In genomic region chr10:118003179-118003578, GRCm38 (mm10) we compare ENCODE assay signal across 14 mouse cellular contexts.
DNase-seq lines count a peak whose midpoint lies in the region; ATAC-seq lines count a peak whose summit lies in the region.
"Had no signal": no experiment of that assay in that cellular context is flagged by ENCODE, and none has a peak within 500 bp of the region (broad histone marks: within the 10 kb centered on the region; RNA-seq: fewer than 3 reads in every experiment).

No protein-coding gene starts in this region.

- no peak overlapping the region for H3K4me2 ChIP-seq in heart, embryonic 11.5 days
- H3K4me2 ChIP-seq in limb, embryonic 12.5 days = no peak overlapping the region
- H3K4me2 ChIP-seq in embryonic facial prominence, embryonic 15.5 days (replicated peaks) = no peak overlapping the region
- peak overlapping the region; percentile 7 for H3K4me2 ChIP-seq in limb, embryonic 13.5 days (replicated peaks)
- H3K4me2 ChIP-seq: limb, embryonic 15.5 days; stomach, embryonic 15.5 days had no signal

- ATAC-seq in heart, embryonic 11.5 days (replicated peaks; ENCODE audit: insufficient number of reproducible peaks, low FRiP score, low TSS enrichment) = no peak
- no peak for ATAC-seq in limb, embryonic 12.5 days (ENCODE audit: insufficient number of reproducible peaks, insufficient read depth, low FRiP score, low TSS enrichment, low read depth)
- no peak for ATAC-seq in embryonic facial prominence, embryonic 15.5 days (ENCODE audit: insufficient number of reproducible peaks, low FRiP score, low TSS enrichment, low read depth)
- ATAC-seq in limb, embryonic 13.5 days (ENCODE audit: low FRiP score, low read depth) = no peak
- ATAC-seq: forebrain, embryonic 14.5 days had no signal

- H3K9ac ChIP-seq in heart, embryonic 11.5 days (ENCODE audit: low read depth, low read length) = no peak overlapping the region
- no peak overlapping the region for H3K9ac ChIP-seq in limb, embryonic 12.5 days (replicated peaks)
- no peak overlapping the region for H3K9ac ChIP-seq in embryonic facial prominence, embryonic 15.5 days
- no peak overlapping the region for H3K9ac ChIP-seq in limb, embryonic 13.5 days
- H3K9ac ChIP-seq: limb, embryonic 15.5 days; stomach, embryonic 15.5 days had no signal

- peak overlapping the region; percentile 46; the same call in 1 of the 2 replicates for H3K27ac ChIP-seq in heart, embryonic 11.5 days (ENCODE audit: low read depth, low read length)
- H3K27ac ChIP-seq in limb, embryonic 12.5 days = peak overlapping the region; percentile 41; the same call in 1 of the 2 replicates
- H3K27ac ChIP-seq in limb, embryonic 10.5 days = no peak overlapping the region
- H3K27ac ChIP-seq in embryonic facial prominence, embryonic 15.5 days (replicated peaks) = 0 out of 2 replicates have a peak overlapping the region, but pooled peaks have one; percentile 48
- no peak overlapping the region for H3K27ac ChIP-seq in limb, embryonic 13.5 days
- H3K27ac ChIP-seq: limb, embryonic 15.5 days; stomach, embryonic 15.5 days had no signal

- no peaks in the 10 kb centered on the region for H3K27me3 ChIP-seq in heart, embryonic 11.5 days (ENCODE audit: control insufficient read depth, insufficient read depth, low read length)
- no peaks in the 10 kb centered on the region for H3K27me3 ChIP-seq in limb, embryonic 12.5 days
- H3K27me3 ChIP-seq in limb, embryonic 10.5 days (ENCODE audit: low read depth, poor library complexity, severe bottlenecking) = no peaks in the 10 kb centered on the region
- no peaks in the 10 kb centered on the region for H3K27me3 ChIP-seq in embryonic facial prominence, embryonic 15.5 days
- H3K27me3 ChIP-seq in limb, embryonic 13.5 days = no peaks in the 10 kb centered on the region; the same call in 1 of the 2 replicates
- H3K27me3 ChIP-seq: limb, embryonic 15.5 days; stomach, embryonic 15.5 days had no signal

- H3K36me3 ChIP-seq in heart, embryonic 11.5 days (ENCODE audit: control insufficient read depth, insufficient read depth, low read length) = no peaks in the 10 kb centered on the region
- no peaks in the 10 kb centered on the region for H3K36me3 ChIP-seq in limb, embryonic 12.5 days
- H3K36me3 ChIP-seq in limb, embryonic 10.5 days = no peaks in the 10 kb centered on the region
- H3K36me3 ChIP-seq in embryonic facial prominence, embryonic 15.5 days = no peaks in the 10 kb centered on the region
- H3K36me3 ChIP-seq in limb, embryonic 13.5 days = no peaks in the 10 kb centered on the region
- H3K36me3 ChIP-seq: limb, embryonic 15.5 days; stomach, embryonic 15.5 days had no signal

- no peaks in the 10 kb centered on the region for H3K9me3 ChIP-seq in heart, embryonic 11.5 days (replicated peaks; ENCODE audit: control insufficient read depth, low read length)
- no peaks in the 10 kb centered on the region for H3K9me3 ChIP-seq in limb, embryonic 12.5 days
- H3K9me3 ChIP-seq in limb, embryonic 10.5 days (replicated peaks) = no peaks in the 10 kb centered on the region
- H3K9me3 ChIP-seq in embryonic facial prominence, embryonic 15.5 days (replicated peaks) = no peaks in the 10 kb centered on the region
- H3K9me3 ChIP-seq in limb, embryonic 13.5 days = no peaks in the 10 kb centered on the region
- H3K9me3 ChIP-seq: limb, embryonic 15.5 days; stomach, embryonic 15.5 days had no signal

- H3K4me1 ChIP-seq in heart, embryonic 11.5 days (ENCODE audit: control insufficient read depth, insufficient read depth, low read length) = 0 out of 2 replicates have a peak, but pooled peaks cover 2% of the 10 kb centered on the region
- H3K4me1 ChIP-seq in limb, embryonic 12.5 days (replicated peaks) = peaks cover 31% of the 10 kb centered on the region
- peaks cover 24% of the 10 kb centered on the region for H3K4me1 ChIP-seq in limb, embryonic 10.5 days
- peaks cover 12% of the 10 kb centered on the region; the same call in 1 of the 2 replicates for H3K4me1 ChIP-seq in embryonic facial prominence, embryonic 15.5 days
- peaks cover 34% of the 10 kb centered on the region for H3K4me1 ChIP-seq in limb, embryonic 13.5 days
- H3K4me1 ChIP-seq: stomach, embryonic 15.5 days had no signal

- 77% methylated on average over 10 of the region's 10 CpGs for WGBS in heart, embryonic 11.5 days (ENCODE audit: insufficient replicate concordance)
- 54% methylated on average over 10 of the region's 10 CpGs for WGBS in limb, embryonic 12.5 days
- 86% methylated on average over 10 of the region's 10 CpGs for WGBS in limb, embryonic 10.5 days
- 65% methylated on average over 10 of the region's 10 CpGs for WGBS in embryonic facial prominence, embryonic 15.5 days
- WGBS in limb, embryonic 13.5 days = 42% methylated on average over 10 of the region's 10 CpGs

- DNase-seq in heart, adult 9 months (ENCODE audit: low spot score in 2 of 2) = no peak
- DNase-seq in limb, embryonic 10.5 days (ENCODE audit: low spot score) = no peak
- no peak for DNase-seq in urinary bladder, postnatal 10 days (ENCODE audit: low spot score)
- DNase-seq: adrenal gland, postnatal 25 days; cerebellum, adult 9-10 months; lung, postnatal 14 days; right cerebral cortex, postnatal 14 days had no signal

- H3K4me3 ChIP-seq in heart, embryonic 11.5 days (ENCODE audit: low read depth, low read length) = no peak overlapping the region
- H3K4me3 ChIP-seq in limb, embryonic 12.5 days (replicated peaks) = no peak overlapping the region
- H3K4me3 ChIP-seq in limb, embryonic 10.5 days = no peak overlapping the region
- H3K4me3 ChIP-seq in embryonic facial prominence, embryonic 15.5 days (replicated peaks) = no peak overlapping the region
- no peak overlapping the region for H3K4me3 ChIP-seq in limb, embryonic 13.5 days
- H3K4me3 ChIP-seq: limb, embryonic 15.5 days; stomach, embryonic 15.5 days had no signal

Comparison
In these comparisons a context has a peak if more than half of its experiments do, and no peak if none do; other contexts are left out.
1. H3K27ac ChIP-seq: peak in heart, embryonic 11.5 days (single experiment), limb, embryonic 12.5 days (single experiment) and embryonic facial prominence, embryonic 15.5 days (single experiment); none in limb, embryonic 10.5 days (single experiment) and limb, embryonic 13.5 days (single experiment).